Mouse (Mus musculus) liver, embryonic 14.5 days (tissue): ENCODE measurements around the gene Mybpc3.

ENCODE experiments used
- CTCF ChIP-seq: IDR thresholded peaks from 2 replicates; pipeline ENCODE4 v1.5.1; 2016; ENCODE audit warnings: antibody characterized with exemption, low read depth, control low read depth
- EP300 ChIP-seq: IDR thresholded peaks from 2 replicates; pipeline ENCODE4 v1.6.1; 2016; ENCODE audit warnings: antibody characterized with exemption, low read depth

DNA sequence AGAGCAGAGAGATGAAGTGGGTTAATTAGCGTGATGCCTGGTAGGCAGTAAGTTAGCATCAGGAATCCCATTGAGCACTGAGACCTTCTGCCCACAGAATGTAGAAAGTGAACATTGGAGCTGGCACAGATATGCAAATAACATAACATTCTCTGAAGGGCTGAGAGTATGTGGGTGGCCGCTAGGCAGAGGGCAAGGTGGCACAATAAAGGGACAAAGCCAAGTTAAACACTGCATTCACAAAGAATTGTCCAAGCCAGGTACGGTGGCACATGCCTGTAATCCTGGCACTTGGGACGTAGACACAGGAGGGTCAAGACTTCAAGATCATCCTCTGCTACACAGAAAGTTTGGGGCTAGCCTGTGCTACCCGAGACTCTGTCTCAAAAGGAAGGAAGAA is 8.7 kb upstream of the Mybpc3 start:
- no peak for TF ChIP-seq CTCF
- TF ChIP-seq EP300, result no peak
